Mouse (Mus musculus) regulatory T cell (primary cell): ENCODE results near the gene Rab11fip3.

ENCODE experiments used
- in situ Hi-C: fragments of 300-600 bp; cut with MboI, MseI; formaldehyde crosslinking; loops from one replicate; pipeline ENCODE4 v1.15.1; 2025; ENCODE audit warnings: high pct_unique_total_duplicates

Gene Rab11fip3

GRCm38 (mm10) chr17:26087059-26087564 lies 17.8 kb upstream of the Rab11fip3 start:
- in situ Hi-C loops = no loop called here

GRCm38 (mm10) chr17:26080867-26081266 lies 11.5 kb upstream of the Rab11fip3 start:
- in situ Hi-C loops = no loop called here

GRCm38 (mm10) chr17:26078851-26079250 lies 9.5 kb upstream of the Rab11fip3 start:
- in situ Hi-C loops = no loop called here

GRCm38 (mm10) chr17:26075246-26075645 lies 5.9 kb upstream of the Rab11fip3 start:
- in situ Hi-C loops = no loop called here

GRCm38 (mm10) chr17:26070136-26070535 lies 781 bp upstream of the Rab11fip3 start:
- in situ Hi-C loops = no loop called here

GRCm38 (mm10) chr17:26068024-26068830 lies 1.1 kb downstream of the Rab11fip3 start:
- in situ Hi-C loops = no loop called here

- in situ Hi-C loops = no loop called here
Observed at GRCm38 (mm10) chr17:26066488-26067020, 2.8 kb downstream of the Rab11fip3 start.

GRCm38 (mm10) chr17:26064916-26065315 lies 4.4 kb downstream of the Rab11fip3 start:
- in situ Hi-C loops = no loop called here

GRCm38 (mm10) chr17:26057787-26058567 lies 11.4 kb downstream of the Rab11fip3 start:
- in situ Hi-C loops = no loop called here

- in situ Hi-C loops = no loop called here
Observed at GRCm38 (mm10) chr17:26057278-26057677, 12.1 kb downstream of the Rab11fip3 start.

- in situ Hi-C loops = no loop called here
Observed at GRCm38 (mm10) chr17:26055164-26055563, 14.2 kb downstream of the Rab11fip3 start.

GRCm38 (mm10) chr17:26054133-26054845 lies 15.1 kb downstream of the Rab11fip3 start:
- in situ Hi-C loops = no loop called here

- in situ Hi-C loops = no loop called here
Observed at GRCm38 (mm10) chr17:26052706-26053105, 16.6 kb downstream of the Rab11fip3 start.

- in situ Hi-C loops = no loop called here
Observed at GRCm38 (mm10) chr17:26052074-26052473, 17.3 kb downstream of the Rab11fip3 start.

- in situ Hi-C loops = no loop called here
Observed at GRCm38 (mm10) chr17:26048118-26048517, 21.2 kb downstream of the Rab11fip3 start.

- in situ Hi-C loops = no loop called here
Observed at GRCm38 (mm10) chr17:26046253-26046997, 22.9 kb downstream of the Rab11fip3 start.

GRCm38 (mm10) chr17:26045285-26045684 lies 24.1 kb downstream of the Rab11fip3 start:
- in situ Hi-C loops = no loop called here

- in situ Hi-C loops = no loop called here
Observed at GRCm38 (mm10) chr17:26043249-26043636, 26.1 kb downstream of the Rab11fip3 start.

- in situ Hi-C loops = no loop called here
Observed at GRCm38 (mm10) chr17:26042599-26043248, 26.6 kb downstream of the Rab11fip3 start.

- in situ Hi-C loops = no loop called here
Observed at GRCm38 (mm10) chr17:26041111-26041802, 28.1 kb downstream of the Rab11fip3 start.
